Mouse (Mus musculus): ENCODE data around the gene Thrb.

The Thrb gene

DNA sequence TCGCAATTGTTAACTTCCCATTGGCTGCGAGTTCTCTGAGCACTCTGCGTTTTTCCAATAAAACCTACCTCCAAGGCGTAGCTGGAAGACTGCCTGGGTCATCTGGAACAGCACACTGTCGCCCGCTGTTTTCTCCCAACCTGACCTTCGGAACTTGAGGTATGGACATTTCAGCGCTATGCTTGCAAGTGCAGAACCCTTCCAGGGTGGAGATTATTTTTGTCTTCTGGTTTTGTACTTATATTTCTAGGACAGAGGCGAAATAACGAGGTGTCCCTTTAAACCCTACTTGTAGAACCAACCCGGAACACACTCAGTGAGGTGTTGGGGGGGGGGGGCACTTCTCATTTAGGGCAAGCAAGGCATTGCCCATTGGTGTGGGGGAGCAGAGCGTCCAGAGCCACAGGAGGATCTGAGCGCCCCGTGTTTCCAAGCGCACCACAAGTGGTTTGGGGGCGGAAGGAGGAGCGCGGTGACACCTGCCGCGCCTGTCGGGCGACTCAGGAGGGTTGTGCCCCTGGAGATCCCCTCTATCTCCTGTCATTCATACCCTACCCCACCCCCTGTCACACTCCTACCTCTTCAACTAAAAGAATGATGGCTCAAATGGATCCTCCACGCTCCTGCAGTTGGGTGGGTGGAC is at the start of gene Thrb:
Gene Thrb, plus strand, starts transcription at position 576 of the 643 bp plus-strand sequence.
- DNase-seq = peak; percentile 27 to 45

DNA sequence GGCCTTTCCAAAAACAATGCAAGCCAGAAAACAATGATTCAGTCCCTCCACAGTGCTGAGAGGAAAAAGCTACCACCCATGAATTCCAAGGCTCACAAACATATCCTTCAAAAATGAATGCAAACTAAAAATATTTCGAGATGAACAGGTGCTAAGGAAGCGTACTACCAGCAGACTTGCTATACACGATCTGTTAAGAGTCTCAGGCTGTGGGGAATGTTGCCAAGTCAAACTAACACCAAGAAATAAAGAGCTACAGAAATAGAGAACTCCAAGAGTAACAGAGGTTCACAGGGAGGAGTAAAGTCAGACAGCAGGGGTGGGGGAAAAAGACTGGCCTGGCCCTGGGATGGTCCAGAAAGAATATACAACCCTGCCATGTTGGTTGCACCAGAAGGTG is 38.4 kb upstream of the Thrb start:
- no peak for DNase-seq

DNA sequence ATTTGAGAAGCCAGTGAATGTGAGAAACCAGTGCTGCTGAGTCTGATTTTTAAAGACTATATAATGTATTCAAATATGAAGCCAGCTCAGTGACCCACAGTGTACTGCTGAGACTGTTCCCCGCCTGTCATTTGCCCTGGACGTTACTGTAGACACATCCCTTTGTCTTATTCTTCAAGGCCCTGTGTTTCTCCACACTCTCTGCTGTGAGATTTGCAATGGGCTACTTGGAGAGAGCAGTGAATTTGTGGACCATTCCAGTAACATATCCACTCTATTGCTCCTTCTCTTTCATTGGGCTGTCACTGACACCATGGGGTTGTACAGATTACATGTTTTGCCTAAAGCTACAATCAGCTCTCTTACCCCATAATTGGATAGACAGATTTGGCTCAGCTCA is 36.1 kb upstream of the Thrb start:
- no peak for DNase-seq

DNA sequence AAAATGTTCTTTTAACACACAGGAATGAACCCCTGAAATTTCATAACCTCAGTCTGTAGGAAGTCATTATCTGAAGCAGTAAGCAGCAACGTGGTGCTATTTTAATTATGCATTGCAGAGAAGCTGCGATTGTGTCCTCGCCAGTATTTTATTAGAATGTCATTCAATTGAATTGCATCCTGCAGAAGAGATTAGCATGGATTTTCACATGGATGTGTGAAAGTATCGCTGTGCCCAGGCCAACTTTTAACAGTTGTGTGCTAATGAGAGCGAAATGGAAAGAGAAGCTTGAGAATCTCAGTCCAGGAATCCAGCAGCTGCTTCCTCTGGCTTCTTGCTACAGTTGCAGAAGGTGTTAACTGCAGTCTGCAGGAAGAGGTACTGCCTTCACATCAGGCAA is 30.8 kb upstream of the Thrb start:
- DNase-seq = no peak

DNA sequence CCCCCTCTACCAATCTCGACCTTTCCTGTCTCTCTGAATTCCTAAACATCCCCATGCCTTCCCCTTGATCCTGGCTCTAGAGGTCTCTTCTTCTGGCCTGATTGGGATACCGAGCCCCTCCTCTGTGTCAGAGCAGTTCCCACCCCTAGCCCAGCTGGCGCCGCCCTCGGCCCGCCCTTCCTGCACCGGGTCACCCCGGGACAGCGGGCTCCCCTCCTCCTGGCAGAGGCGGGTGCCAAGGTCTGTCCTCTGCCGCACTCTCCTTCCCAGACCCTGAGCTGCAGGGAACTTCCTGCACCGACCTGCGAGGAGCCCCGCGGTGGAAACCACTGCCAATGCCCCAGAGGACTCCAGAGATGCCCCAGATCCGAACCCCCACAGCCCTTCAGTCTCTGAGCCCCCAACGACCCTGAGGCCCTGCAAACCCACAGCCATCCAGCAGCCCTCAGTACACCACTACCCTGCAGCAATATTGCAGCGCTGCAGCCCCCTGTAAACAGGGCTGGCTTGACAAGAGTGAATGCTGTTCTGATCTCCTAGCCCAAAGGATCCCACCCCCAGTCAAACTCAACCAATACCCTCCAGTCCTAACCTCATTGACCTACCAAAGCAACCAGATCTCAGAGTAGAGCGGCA is 27.1 kb upstream of the Thrb start:
- DNase-seq = peak; percentile 24 to 32

DNA sequence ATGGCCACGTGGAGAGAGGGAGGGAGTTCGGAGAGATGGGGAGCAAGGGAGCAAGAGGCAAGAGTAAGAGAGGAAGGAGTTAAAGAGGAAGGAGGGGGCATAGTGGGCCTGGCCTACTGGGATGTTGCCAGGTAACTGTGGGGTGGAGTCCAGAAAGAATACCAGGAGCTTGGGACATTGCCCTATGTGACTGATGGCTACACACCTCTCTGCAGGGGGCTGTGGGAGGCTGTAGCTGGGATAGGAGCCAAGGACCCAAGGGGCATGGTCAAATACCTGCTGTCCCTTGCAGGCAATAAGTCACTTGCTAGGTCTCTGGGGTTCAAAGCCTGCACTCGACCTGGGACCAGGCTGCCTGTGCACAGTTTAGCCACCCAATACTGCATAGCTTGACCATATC is 23.1 kb upstream of the Thrb start:
- no peak for DNase-seq

DNA sequence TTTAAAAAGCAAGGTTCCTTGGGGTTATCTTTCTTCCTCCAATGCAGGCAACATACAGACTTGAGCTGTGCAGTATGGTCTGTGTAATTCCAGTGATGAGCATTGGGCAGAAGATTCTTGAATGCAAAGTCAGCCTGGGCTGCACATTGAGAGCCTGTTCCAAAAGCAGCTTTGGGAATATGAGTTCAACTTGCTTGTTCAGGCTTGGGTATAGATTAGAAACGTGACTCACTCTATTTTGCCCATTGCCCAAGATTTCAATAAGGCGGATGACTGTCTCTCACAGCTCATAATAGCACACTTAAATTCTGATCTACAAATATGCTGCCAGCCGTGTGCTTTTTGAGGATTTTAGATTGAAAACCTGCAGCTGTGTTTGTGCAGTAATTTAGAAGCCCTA is 18.3 kb upstream of the Thrb start:
- no peak for DNase-seq

DNA sequence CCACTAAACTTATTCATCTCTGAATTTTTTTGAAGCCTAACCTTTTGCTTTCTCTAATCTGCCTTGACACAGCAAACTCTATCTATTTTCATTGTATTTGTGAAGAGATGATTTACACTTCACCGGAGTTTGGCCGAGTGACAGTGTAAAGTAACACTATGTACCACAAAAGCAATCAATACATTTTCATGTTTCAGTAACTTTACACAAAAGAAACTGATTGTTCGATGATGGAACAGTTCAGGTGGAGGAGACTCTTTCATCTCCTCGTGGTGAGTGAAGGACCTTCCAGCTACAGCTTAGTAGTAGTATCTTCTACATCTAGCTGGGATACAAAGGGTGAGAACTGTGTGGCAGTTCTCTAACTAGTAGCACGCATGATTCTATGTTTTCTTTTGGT is 5.0 kb upstream of the Thrb start:
- no peak for DNase-seq

DNA sequence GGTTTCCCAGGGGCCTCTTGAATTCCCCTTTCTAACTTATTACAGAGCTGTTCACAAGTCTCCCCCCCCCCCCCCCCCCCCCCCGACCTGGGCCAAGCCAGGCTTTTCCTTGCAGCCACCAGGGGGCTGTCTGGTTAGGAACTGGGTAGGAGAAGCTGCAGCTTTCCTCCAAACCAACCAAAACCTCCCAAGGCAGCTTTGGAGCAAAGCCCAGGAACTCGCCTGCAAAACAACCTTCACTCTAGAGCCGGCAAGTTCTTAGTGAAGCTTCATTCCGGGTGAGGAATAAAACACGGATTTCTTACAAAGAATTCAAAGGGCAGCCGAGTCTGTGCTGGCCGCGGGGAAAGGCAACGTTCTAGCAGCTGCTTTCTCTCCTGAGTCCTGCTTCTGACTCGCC is 1.0 kb upstream of the Thrb start:
- DNase-seq = peak; percentile 84 to 87

DNA sequence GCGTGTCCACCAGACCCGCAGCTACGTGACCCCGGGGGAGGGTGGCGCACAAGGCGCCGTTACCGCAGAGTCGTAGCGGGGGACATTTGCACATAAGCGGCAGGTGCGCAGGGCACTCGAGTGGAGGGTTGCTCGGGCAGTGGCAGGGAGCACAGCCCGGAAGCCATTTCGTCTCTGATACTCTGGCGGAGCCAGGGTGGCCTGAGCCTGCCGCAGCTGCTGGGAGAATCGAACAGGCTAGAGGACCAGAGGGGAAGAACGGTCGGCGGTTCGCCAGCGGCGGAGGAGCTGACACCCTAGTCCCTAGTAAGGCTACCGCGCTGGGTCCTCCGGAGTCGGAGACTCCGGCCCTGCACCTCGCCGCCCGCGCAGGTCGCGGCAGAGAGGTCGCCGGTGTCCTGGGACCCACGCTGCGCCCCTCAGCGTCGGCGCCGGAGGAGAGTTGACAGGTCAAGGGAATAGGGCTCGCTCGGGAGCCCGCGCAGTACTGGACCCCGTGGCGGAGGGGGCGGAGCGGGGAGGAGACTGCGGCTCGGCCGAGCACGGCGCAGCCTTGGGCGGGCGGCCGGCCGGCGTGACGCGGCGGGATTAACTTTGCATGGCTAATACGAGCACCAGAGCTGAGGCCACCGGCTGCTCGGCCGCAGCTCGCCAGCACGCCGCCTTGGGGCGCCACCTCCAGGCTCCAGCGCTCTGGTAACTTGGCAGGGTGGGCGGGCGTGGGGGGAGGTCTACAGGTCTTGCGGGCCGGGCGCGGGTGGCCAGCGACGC is 453 bp downstream of the Thrb start:
- peak; percentile 75 to 80 for DNase-seq

DNA sequence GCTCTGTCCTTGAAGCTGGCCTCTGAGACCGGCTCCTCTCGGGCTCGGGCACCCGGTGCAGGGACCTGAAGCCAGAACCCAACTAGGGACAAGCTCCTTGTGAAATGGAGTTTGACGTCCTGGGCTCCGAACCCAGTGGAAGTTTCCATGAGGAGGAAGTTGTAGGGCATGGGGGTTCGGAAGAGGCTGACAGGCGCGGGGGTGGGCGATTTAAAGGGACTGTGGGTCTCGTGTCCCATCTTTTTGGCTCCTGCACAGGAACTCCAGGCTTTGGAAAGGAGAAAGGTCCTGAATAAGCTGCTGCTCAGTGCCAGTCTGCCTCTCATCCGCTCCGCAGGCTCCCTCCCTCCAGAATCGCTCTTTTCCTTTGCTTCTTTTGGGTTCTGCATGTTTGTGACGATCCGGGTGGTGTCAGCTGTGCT is 1.1 kb downstream of the Thrb start:
- peak in 1 of 2 experiments; percentile 35 for DNase-seq

DNA sequence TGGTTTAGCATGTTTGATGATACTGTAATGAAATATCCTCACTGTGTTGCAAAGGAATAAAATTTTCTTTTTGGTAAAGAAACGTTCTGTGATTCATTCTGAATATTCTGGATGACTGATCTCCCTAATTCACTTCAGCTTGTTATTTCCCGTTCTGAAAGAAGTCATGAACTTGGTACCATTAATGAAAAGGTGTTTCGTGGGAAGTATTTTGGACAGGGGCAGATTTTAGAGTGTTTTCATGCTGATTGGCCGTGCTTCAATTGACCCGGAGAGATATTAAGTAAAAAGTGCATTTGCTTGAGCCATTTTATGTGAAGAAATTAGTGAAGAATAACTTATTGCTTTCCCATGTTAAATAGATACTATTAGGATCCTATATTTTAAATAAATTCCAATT is 2.0 kb downstream of the Thrb start:
- DNase-seq = no peak

DNA sequence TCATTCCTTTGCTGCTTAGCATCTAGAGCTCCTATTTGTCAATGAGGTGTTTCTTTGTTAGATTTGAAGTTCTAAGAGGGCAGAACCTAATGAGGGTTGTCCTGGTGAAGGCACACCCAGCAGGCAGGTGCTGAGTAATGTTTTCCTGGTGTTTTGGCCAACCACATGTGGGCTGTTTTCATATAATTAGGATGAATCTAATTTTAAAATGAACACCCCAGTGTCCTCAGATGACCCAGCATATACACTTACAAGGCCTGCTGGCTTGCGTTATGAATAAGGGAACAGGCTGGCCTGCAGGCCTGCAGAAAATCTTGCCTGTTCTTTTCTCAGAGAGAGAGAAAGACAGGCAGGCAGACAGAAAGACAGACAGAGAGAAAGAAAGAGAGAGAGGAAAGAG is 14.3 kb downstream of the Thrb start:
- no peak for DNase-seq

DNA sequence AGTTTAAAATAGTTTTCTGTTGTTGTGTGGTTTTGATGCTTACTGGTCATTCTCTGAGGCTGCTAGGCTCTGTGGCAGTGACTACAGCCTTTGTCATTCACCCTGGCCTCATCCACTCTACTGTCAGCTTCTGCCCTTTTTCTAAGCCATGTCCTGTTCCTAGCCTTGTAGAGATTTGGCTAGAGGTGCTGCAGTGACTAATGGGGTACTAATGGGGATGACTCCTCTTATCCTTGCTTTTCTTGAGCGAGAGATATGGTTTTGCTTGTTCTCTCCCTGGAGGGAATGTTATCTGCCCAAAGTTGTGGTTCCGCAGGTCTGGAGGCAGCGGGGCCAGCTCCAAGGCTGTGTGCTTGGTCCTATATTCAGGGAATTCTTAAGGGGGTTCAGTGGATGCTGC is 15.2 kb downstream of the Thrb start:
- DNase-seq = no peak

DNA sequence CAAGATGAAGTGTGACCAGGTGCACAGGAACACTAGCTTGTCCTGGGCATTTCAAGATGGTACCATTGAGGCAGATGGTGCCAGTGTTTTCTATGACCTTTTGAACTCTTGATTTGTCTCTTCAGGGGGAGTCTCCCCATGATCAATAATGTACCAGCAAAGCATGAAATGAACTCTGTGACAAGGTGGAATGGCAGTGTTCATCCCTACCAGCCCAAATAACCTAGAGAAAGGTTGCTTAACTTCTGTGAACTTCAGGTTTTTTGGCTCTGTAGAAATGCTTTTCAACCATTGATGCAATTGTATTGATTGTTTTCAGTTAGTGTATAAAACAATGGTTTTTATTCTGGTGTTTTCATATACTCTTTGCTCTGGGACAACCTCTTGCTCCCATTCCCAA is 21.4 kb downstream of the Thrb start:
- DNase-seq = no peak

DNA sequence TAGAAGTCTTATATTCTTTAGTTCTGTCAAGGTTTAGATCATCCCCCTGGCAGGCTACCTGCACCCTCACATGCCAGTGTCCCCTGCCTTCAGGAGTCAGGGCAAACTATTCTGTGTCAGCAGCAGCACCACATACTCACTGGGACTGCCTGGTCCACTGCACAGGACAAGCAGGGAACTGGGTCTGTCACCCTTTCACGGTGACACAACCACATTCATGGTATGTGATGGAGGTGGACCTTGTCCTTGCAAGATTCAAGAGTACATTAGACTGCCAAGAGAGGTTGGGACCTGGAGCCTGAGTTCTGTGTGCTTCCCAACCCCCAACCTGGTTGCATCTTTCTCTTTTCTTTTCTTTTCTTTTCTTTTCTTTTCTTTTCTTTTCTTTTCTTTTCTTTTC is 24.8 kb downstream of the Thrb start:
- DNase-seq = no peak

DNA sequence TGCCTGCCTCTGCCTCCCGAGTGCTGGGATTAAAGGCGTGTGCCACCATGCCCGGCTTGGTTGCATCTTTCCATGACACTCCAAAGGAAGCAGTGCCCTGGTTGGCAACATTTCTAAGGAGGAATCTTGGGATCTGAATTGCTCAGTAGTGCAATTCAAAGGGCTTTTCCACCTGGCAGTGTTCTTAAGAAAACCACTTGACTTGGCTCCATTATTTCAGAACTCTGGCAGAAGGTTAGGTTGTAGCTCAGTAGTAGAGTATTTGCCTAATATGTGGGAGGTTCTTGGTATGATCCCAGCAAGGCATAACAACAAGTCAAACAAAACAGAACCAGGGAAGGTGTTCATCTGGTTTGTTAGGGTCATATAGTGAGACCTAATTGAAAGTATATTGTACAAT is 25.4 kb downstream of the Thrb start:
- no peak for DNase-seq

DNA sequence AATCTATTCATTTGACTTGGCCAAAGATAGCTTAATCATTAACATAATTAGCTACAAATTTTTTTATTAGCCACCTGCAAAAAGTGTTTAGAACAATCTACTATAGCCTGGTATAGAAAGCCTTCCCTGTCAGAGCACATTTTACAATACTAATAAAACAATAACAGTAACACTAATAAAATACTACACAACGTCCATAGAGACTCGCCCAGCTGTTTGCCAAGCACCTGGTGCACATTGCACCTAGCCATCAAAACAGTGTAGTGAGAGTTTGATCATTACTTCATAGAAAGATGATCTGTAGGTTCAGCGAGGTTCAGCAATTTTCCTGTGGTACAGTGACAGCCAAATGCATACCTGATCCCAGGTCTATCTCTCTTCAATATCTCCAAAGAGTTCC is 26.9 kb downstream of the Thrb start:
- DNase-seq = no peak

DNA sequence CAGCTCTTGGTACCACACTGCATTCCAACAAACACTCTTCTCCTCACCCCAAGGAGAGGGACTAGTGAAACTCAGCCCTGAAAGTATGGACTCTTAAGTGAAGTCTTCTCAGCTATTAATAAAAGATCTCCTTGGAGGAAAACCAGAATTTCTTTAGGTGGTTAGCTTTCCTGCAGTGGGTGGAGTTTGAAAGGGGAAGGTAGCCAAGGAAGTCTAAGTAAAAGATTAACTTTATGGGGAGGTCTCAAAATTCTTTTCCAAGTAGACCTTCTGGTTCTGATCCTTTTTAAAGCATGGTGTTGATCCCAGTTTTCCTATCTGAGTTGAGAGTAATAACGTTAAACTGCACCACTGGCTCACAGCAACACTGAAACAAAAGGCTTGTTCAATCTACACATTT is 31.2 kb downstream of the Thrb start:
- no peak for DNase-seq

DNA sequence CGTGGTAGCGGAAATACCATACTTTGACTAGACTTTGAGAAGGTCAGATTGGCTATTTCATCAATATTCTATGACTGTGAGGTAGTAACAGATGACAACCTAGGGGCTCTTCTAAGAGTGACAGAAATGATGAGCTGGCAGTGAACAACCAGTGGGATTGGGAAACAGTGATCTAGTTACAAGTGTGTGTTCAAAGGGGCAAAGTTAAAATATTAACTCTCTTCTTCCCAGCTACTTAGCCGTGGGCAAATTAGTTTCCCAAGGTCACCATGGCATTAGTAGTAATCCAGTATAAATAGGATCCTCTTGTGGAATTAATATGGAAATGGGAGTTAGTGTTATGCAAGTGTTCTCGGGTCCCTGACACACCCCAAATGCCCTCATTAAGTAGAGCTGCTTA is 35.5 kb downstream of the Thrb start:
- DNase-seq = no peak

DNA sequence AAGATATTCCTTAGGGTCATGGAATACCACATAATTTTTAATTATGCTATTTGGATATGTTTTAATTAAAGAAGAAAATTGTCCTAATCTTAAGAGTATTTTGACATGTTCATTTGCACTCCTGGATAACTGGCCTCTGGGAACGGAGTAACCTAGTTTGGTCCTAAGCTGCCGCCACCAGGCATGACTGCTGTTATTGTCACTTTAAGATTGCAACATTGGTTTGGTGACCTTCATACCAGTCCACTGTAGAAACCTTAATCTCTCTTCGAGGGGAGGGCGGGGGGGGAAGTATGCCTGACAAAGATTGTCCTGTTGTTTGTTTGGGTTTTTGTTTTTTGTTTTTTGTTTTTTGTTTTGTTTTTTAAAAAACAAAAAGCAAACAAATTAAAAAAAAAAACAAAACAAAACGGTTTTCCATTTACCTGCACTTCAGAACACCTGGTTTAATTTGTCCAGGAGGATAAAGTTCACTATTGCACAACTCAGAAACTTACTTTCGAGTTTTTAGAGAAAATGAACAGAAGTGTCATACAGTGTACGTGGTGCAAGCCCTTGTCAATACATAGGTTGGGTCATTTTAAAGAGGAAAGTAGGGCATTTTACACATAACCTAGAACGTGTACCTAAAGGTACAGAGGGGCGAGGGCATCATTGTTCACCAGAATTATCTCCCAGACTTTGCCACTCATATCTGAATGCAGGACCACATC is 38.0 kb downstream of the Thrb start:
- DNase-seq = no peak

DNA sequence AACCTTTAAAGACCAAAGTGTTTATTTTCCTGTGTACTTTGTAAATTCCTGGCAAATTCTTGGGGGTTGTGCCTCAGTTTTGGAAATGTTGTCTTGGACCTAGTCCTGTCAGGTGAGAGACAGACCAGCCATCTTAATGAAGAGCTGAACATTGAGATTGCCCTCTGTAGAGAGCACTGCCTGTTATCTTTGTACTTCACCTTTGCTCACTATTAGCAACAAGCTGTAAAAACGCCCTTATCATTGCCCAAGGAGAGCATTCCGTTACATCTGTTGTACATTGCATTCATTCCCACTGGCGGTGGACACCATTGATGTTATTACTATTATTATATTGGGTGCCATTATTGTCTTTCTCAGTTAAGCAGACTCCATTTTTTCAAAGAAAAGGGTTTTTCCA is 40.2 kb downstream of the Thrb start:
- no peak for DNase-seq

DNA sequence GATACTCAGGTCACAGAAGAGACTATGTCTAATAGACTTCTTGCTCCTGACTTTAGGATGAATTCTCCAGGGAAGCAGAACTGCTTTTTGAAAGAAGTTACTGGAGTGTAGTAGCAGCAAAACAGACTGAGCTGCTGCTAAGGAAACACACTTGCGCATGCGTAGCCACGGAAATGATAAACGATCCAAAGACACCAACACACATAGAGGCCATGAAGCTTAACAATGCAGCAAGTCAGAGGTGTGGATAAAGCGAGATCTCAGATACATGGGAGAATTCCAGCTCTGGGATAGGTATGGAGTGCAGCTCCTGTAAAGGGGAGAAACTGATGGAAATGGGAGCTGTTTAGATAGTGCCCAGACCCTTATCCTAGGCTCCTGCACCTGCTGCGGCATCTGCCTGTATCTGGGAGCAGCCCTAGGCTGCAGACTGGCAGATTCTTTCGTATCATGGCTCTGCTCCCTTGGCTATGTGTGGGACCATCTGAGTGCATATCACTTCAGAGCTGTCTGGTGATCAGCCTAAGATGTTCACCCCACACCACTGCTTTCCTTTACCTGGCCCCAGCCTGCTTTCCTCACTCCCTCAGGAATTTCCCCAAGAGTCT is 53.3 kb downstream of the Thrb start:
- no peak for DNase-seq
